Mouse (Mus musculus): ENCODE measurements around the gene Mup16. TPM values are rescaled to one million over a fixed set of nuclear protein-coding genes. Genes with fewer than 3 reads are reported as not detected.
"Not testable (repeated sequence)": the region's sequence is repeated elsewhere in the genome, so short reads cannot be mapped to it uniquely, and the experiment has no call there.

Gene Mup16
- polyA plus RNA-seq (2012; fragmentation: generic; extraction: Trizol): not detected
- long read RNA-seq, experiment 1: 0 reads
- long read RNA-seq, experiment 2: 0 reads

DNA sequence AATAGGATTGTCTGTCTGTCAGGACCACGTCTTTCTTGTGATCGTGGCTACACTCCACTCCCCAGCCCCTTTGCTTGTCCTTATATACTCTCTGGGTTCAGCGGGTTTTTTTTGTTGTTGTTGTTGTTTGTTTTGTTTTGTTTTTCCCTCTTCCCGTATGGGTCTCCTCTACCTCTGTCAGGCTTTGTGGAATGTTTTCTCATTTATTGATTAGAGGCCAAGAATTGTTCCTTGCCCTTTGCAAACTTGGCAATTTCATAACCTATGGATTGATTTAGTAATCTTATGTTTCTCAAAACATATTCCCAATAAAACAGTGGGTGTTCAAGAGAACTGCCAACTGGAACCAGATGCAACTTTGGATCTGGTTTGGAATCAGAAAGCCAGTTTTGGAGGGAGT, at the start of gene Mup16:
Gene Mup16 (minus strand): TSS at position 101 of the 400 bp plus-strand sequence.
- H3K36me3 ChIP-seq (ENCODE audit: control insufficient read depth, insufficient read depth); H3K79me3 ChIP-seq (ENCODE audit: low read depth); H3K4me3 ChIP-seq (ENCODE audit: insufficient read depth, poor library complexity, severe bottlenecking); H3K27me3 ChIP-seq (ENCODE audit: control insufficient read depth, insufficient read depth, insufficient read length); H3ac ChIP-seq (ENCODE audit: control insufficient read depth, insufficient read length, low read depth); H3K79me2 ChIP-seq (ENCODE audit: control insufficient read depth, insufficient read depth): not testable (repeated sequence)

GRCm38 (mm10) chr4:61555887-61556286, 36.6 kb upstream of the Mup16 start:
- H3K36me3 ChIP-seq (ENCODE audit: control insufficient read depth, insufficient read depth); H3K27me3 ChIP-seq (ENCODE audit: control insufficient read depth, insufficient read depth, insufficient read length); H3K79me3 ChIP-seq (ENCODE audit: low read depth); H3K79me2 ChIP-seq (ENCODE audit: control insufficient read depth, insufficient read depth); H3K4me3 ChIP-seq (ENCODE audit: insufficient read depth, poor library complexity, severe bottlenecking); H3ac ChIP-seq (ENCODE audit: control insufficient read depth, insufficient read length, low read depth): not testable (repeated sequence)

Other genes starting within 250 kb of the Mup16 start
- gene Mup14, start 215.5 kb downstream of the Mup16 start, polyA plus RNA-seq (2012; fragmentation: generic; extraction: Trizol): not detected
- not detected for gene Mup15, start 79.8 kb downstream of the Mup16 start, polyA plus RNA-seq (2012; fragmentation: generic; extraction: Trizol)
- not detected for gene Mup17, start 76.3 kb upstream of the Mup16 start, polyA plus RNA-seq (2012; fragmentation: generic; extraction: Trizol)
- not detected for gene Mup18, start 154.6 kb upstream of the Mup16 start, polyA plus RNA-seq (2012; fragmentation: generic; extraction: Trizol)

Measured in C2C12 (cell line).